Mouse (Mus musculus): ENCODE results near the gene AI413582. TPM values are rescaled to one million over a fixed set of nuclear protein-coding genes. Genes with fewer than 3 reads are reported as not detected.
A peak's percentile ranks its signal among the peaks of the same experiment; 100 is the strongest.

The AI413582 gene
- polyA plus RNA-seq, 1 experiment from 2014 or later: 13.3 TPM

- WGBS: 1% methylated on average over 27 of the region's 27 CpGs
These were observed 45.0 kb downstream of the AI413582 start for GRCm38 (mm10) chr17:27520557-27520956.

GRCm38 (mm10) chr17:27518700-27519595 lies 46.6 kb downstream of the AI413582 start:
- Histone ChIP-seq H3K36me3 (replicated peaks; ENCODE audit: control insufficient read depth, insufficient read depth, low read depth, low read length) (no peaks in the 10 kb centered on the region), H3K4me3 (ENCODE audit: low read depth, low read length) (no peak overlapping the region), H3K4me2 (ENCODE audit: low read depth, low read length) (no peak overlapping the region), H3K27ac (replicated peaks; ENCODE audit: low read depth, low read length) (no peak overlapping the region), H3K4me1 (ENCODE audit: control insufficient read depth, insufficient read depth, low read length) (no peaks in the 10 kb centered on the region; the same call in 1 of the 2 replicates), H3K9ac (replicated peaks; ENCODE audit: low read length) (no peak overlapping the region), H3K9me3 (replicated peaks; ENCODE audit: control insufficient read depth, low read length) (no peaks in the 10 kb centered on the region), H3K27me3 (ENCODE audit: control insufficient read depth, insufficient read depth, low read length) (peaks cover 16% of the 10 kb centered on the region)
- no peak for ATAC-seq (replicated peaks; ENCODE audit: insufficient number of reproducible peaks, low FRiP score, low TSS enrichment, low read depth)
- no peak for DNase-seq (ENCODE audit: low spot score)
- 28% methylated on average over 15 of the region's 15 CpGs for WGBS

More at GRCm38 (mm10) chr17:27520557-27520956, 45.0 kb downstream of the AI413582 start:
- Histone ChIP-seq H3K27me3 (ENCODE audit: control insufficient read depth, insufficient read depth, low read length) (peaks cover 2% of the 10 kb centered on the region; the same call in 1 of the 2 replicates), H3K9ac (replicated peaks; ENCODE audit: low read length) (no peak overlapping the region), H3K9me3 (replicated peaks; ENCODE audit: control insufficient read depth, low read length) (no peaks in the 10 kb centered on the region), H3K4me1 (ENCODE audit: control insufficient read depth, insufficient read depth, low read length) (no peaks in the 10 kb centered on the region; the same call in 1 of the 2 replicates), H3K36me3 (replicated peaks; ENCODE audit: control insufficient read depth, insufficient read depth, low read depth, low read length) (no peaks in the 10 kb centered on the region), H3K27ac (replicated peaks; ENCODE audit: low read depth, low read length) (no peak overlapping the region), H3K4me3 (ENCODE audit: low read depth, low read length) (no peak overlapping the region), H3K4me2 (ENCODE audit: low read depth, low read length) (no peak overlapping the region; the same call in 1 of the 2 replicates)
- DNase-seq (ENCODE audit: low spot score) (peak; percentile 75), ATAC-seq (replicated peaks; ENCODE audit: insufficient number of reproducible peaks, low FRiP score, low TSS enrichment, low read depth) (no peak)

DNA sequence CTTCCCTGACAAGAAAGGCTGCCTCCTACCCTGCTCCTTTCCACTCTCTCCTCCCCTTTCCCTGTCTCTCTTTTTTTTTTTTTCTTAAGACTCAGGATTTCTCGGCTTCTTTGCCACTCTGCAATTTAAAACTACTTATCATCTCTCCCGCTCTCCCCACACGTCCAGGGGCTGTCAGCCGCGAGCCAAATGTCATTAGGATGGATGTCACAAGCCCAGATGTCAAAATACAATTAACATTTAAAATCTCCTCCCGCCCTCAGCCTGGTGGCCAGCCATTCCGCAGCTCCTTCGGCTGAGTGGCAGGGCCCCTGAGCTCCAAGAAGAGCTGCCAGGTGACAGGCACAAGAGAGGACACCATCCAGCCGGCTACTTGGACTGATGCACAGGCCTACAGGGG lies 47.3 kb downstream of the AI413582 start:
- WGBS: 19% methylated on average over 9 of the region's 9 CpGs
- ATAC-seq (replicated peaks; ENCODE audit: insufficient number of reproducible peaks, low FRiP score, low TSS enrichment, low read depth) (no peak), DNase-seq (ENCODE audit: low spot score) (no peak)
- no peaks in the 10 kb centered on the region for H3K36me3 ChIP-seq (replicated peaks; ENCODE audit: control insufficient read depth, insufficient read depth, low read depth, low read length)
- no peaks in the 10 kb centered on the region for H3K9me3 ChIP-seq (replicated peaks; ENCODE audit: control insufficient read depth, low read length)
- no peak overlapping the region for H3K27ac ChIP-seq (replicated peaks; ENCODE audit: low read depth, low read length)
- peaks cover 22% of the 10 kb centered on the region for H3K27me3 ChIP-seq (ENCODE audit: control insufficient read depth, insufficient read depth, low read length)
- H3K4me3 ChIP-seq (ENCODE audit: low read depth, low read length): no peak overlapping the region
- no peak overlapping the region for H3K4me2 ChIP-seq (ENCODE audit: low read depth, low read length)
- H3K4me1 ChIP-seq (ENCODE audit: control insufficient read depth, insufficient read depth, low read length): no peaks in the 10 kb centered on the region; the same call in 1 of the 2 replicates
- H3K9ac ChIP-seq (replicated peaks; ENCODE audit: low read length): no peak overlapping the region

DNA sequence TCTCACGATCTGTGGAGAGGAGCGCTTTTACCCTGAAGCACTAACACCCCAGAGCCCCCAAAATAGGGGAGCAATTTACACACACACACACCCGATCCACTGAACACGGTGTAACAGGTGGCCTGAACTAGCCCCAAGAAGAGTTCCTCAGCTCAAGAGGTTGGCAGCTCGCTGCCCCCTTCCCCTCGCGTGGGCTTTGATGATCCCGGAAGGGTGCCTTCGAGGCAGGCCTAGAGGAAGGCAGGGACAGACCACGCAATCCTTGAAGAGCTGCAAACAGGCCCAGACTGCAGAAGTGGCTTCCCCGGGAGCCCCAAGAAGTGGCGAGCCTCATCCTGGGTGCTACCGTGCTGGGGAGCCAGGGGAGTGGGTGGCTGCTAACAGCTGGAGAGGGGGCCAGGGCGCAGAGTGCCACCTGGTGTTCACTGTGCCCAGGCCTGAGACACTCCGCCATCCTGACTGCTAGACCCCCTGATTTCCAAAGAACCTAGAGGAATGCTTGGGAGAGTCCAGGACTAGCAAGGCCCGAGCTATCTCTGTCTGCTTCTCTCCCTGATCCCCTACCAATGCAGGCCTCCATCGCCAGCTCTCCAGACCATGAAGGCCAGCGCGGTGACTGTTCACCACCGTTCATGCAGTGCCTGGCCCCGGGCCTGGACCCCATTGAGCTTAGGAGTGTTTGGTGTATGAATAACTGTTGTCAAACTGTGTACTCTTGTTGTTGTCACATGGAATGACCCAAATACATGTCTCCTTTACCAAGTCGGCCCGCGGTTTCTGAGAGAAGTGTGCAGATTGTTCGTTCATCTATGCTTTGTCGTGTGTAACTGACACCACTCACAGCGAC lies 51.4 kb downstream of the AI413582 start:
- no peaks in the 10 kb centered on the region for H3K36me3 ChIP-seq (replicated peaks; ENCODE audit: control insufficient read depth, insufficient read depth, low read depth, low read length)
- H3K4me2 ChIP-seq (ENCODE audit: low read depth, low read length): peak overlapping the region; percentile 100
- H3K4me3 ChIP-seq (ENCODE audit: low read depth, low read length): no peak overlapping the region
- no peak for ATAC-seq (replicated peaks; ENCODE audit: insufficient number of reproducible peaks, low FRiP score, low TSS enrichment, low read depth)
- H3K9ac ChIP-seq (replicated peaks; ENCODE audit: low read length): no peak overlapping the region
- 30% methylated on average over 27 of the region's 27 CpGs for WGBS
- H3K27ac ChIP-seq (replicated peaks; ENCODE audit: low read depth, low read length): no peak overlapping the region
- H3K4me1 ChIP-seq (ENCODE audit: control insufficient read depth, insufficient read depth, low read length): peaks cover 8% of the 10 kb centered on the region
- DNase-seq (ENCODE audit: low spot score): peak; percentile 38
- H3K27me3 ChIP-seq (ENCODE audit: control insufficient read depth, insufficient read depth, low read length): peaks cover 53% of the 10 kb centered on the region
- H3K9me3 ChIP-seq (replicated peaks; ENCODE audit: control insufficient read depth, low read length): no peaks in the 10 kb centered on the region

Other genes with a start within 250 kb of the AI413582 start
- gene Grm4, start 44.4 kb downstream of the AI413582 start, polyA plus RNA-seq (2014; fragmentation: Nextera tagmentation; extraction: Ambion mirVana): 0.49 and 0.88 TPM in 2 replicates
- gene Hmga1, start 9.3 kb downstream of the AI413582 start, polyA plus RNA-seq (2014; fragmentation: Nextera tagmentation; extraction: Ambion mirVana): 415 and 428 TPM in 2 replicates
- gene Nudt3, start 57.7 kb upstream of the AI413582 start, polyA plus RNA-seq (2014; fragmentation: Nextera tagmentation; extraction: Ambion mirVana): 37.2 and 37.3 TPM in 2 replicates
- gene RPS10-NUDT3, start 69.5 kb upstream of the AI413582 start, polyA plus RNA-seq (2014; fragmentation: Nextera tagmentation; extraction: Ambion mirVana): not detected in 2 replicates
- 919 and 920 TPM in 2 replicates for gene Rps10, start 70.9 kb upstream of the AI413582 start, polyA plus RNA-seq (2014; fragmentation: Nextera tagmentation; extraction: Ambion mirVana)
- gene Pacsin1, start 89.8 kb upstream of the AI413582 start, polyA plus RNA-seq (2014; fragmentation: Nextera tagmentation; extraction: Ambion mirVana): 4.7 and 6.4 TPM in 2 replicates
- gene Spdef, start 163.2 kb upstream of the AI413582 start, polyA plus RNA-seq (2014; fragmentation: Nextera tagmentation; extraction: Ambion mirVana): 0.18 TPM in 1 of 2 replicates, not detected in the other